Mouse (Mus musculus) liver, embryonic 14.5 days (tissue): ENCODE measurements around the gene Luzp1. TPM values are rescaled to one million over a fixed set of nuclear protein-coding genes. Genes with fewer than 3 reads are reported as not detected.

ENCODE experiments used
- ATAC-seq: fragments of 200-750 bp; cut with Nextera tagmentation; 2 replicates; pipeline ENCODE4 v1.8.0; 2017; ENCODE audit warnings: moderate number of reproducible peaks, mild to moderate bottlenecking, moderate library complexity; ENCODE audit not compliant: insufficient read depth
- DNase-seq, 3 experiments: peaks; one replicate each; pipeline ENCODE4 v3.0.0-alpha.2; 2012 to 2013; ENCODE audit warnings: low read depth in 3 of 3, low spot score in 3 of 3
- H3K27ac ChIP-seq: fragments of 300-500 bp; sonication (generic); 2 replicates; pipeline ENCODE4 v1.5.1; 2014; ENCODE audit warnings: moderate library complexity, mild to moderate bottlenecking, control low read depth, inconsistent platforms
- H3K27me3 ChIP-seq: fragments of 300-500 bp; sonication (generic); 2 replicates; pipeline ENCODE4 v1.6.1; 2014; ENCODE audit warnings: mild to moderate bottlenecking, low read length, moderate library complexity; ENCODE audit not compliant: control insufficient read depth, insufficient read depth
- H3K36me3 ChIP-seq: fragments of 300-500 bp; sonication (generic); replicated peaks from 2 replicates; pipeline ENCODE4 v1.6.1; 2014; ENCODE audit warnings: low read depth; ENCODE audit not compliant: control insufficient read depth, insufficient read depth
- H3K4me1 ChIP-seq, 2 experiments: fragments of 200-500 bp in 1 of 2; fragments of 300-500 bp in 1 of 2; sonication (generic) in 1 of 2; replicated peaks; 2 replicates each; pipeline ENCODE4 v1.6.1; 2012 to 2014; ENCODE audit warnings: antibody characterized with exemption in 1 of 2, inconsistent platforms in 1 of 2, low read length in 1 of 2; ENCODE audit not compliant: control insufficient read depth in 2 of 2, insufficient read depth in 2 of 2
- H3K4me2 ChIP-seq: fragments of 300-500 bp; sonication (generic); 2 replicates; pipeline ENCODE4 v1.6.1; 2014; ENCODE audit warnings: low read depth, mild to moderate bottlenecking, control low read depth, moderate library complexity
- H3K4me3 ChIP-seq, 2 experiments: fragments of 200-500 bp in 1 of 2; fragments of 300-500 bp in 1 of 2; sonication (generic) in 1 of 2; 2 replicates each; pipeline ENCODE4 v1.5.1; 2012 to 2014; ENCODE audit warnings: low read depth in 2 of 2, low read length in 2 of 2, mild to moderate bottlenecking in 2 of 2, control low read depth in 1 of 2, inconsistent platforms in 1 of 2, moderate library complexity in 1 of 2; ENCODE audit not compliant: insufficient read depth in 1 of 2
- H3K9ac ChIP-seq: fragments of 300-500 bp; sonication (generic); replicated peaks from 2 replicates; pipeline ENCODE4 v1.6.1; 2014; ENCODE audit warnings: mild to moderate bottlenecking, control low read depth, moderate library complexity
- H3K9me3 ChIP-seq: fragments of 300-500 bp; sonication (generic); 2 replicates; pipeline ENCODE4 v1.6.1; 2016; ENCODE audit warnings: low read length, mixed read lengths; ENCODE audit not compliant: control insufficient read depth
- CTCF ChIP-seq: IDR thresholded peaks from 2 replicates; pipeline ENCODE4 v1.5.1; 2016; ENCODE audit warnings: antibody characterized with exemption, low read depth, control low read depth
- EP300 ChIP-seq: IDR thresholded peaks from 2 replicates; pipeline ENCODE4 v1.6.1; 2016; ENCODE audit warnings: antibody characterized with exemption, low read depth
- WGBS: fragments of 180-500 bp; shearing (Covaris S2); extraction: QIAGEN DNeasy Blood & Tissue Kit; methylation state at CpG from one replicate; pipeline ENCODE4 v1.1.7; 2014; ENCODE audit not compliant: insufficient replicate concordance; 5-methylcytosine and 5-hydroxymethylcytosine counted together
- polyA plus RNA-seq, 2 experiments: library from polyadenylated mRNA; depleted of rRNA in 1 of 2; stranded (reverse) in 1 of 2; unstranded in 1 of 2; fragments of >200 nt; fragmentation: Nextera tagmentation in 1 of 2; extraction: Ambion mirVana in 1 of 2; gene quantifications; 2 replicates each; pipeline versions ENCODE4 v1.2.1 to v1.2.3; 2012 to 2014

The Luzp1 gene
- polyA plus RNA-seq, 2 experiments = 1.8 to 8.2 TPM

DNA sequence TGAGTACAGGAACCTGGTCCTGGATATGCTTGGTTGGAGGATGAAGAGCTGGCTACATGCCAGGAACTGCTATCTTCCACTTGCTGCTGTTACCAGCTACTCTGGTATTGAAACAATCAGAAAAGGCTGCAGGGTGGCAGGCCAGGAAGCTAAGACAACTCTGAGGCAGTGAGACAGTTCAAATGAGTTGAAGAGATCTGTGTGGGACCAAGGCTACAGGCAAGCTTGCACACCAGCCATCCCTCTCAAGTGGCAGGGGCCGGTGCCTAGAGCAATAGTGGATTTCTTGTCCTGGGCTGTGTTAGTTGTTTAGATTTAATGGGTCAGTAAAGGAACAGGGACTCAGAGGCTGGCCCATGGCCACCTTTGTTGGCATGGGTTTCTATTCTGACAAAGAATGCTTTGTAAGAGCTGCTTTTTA lies 78.8 kb downstream of the Luzp1 start:
- no peak for ATAC-seq
- H3K36me3 ChIP-seq = peaks cover 15% of the 10 kb centered on the region
- 70% methylated on average over 1 of the region's 1 CpGs for WGBS
- H3K4me3 ChIP-seq = no peak overlapping the region
- H3K27me3 ChIP-seq = no peaks in the 10 kb centered on the region
- H3K9me3 ChIP-seq = no peaks in the 10 kb centered on the region
- H3K4me2 ChIP-seq = no peak overlapping the region
- H3K4me1 ChIP-seq = no peaks in the 10 kb centered on the region
- TF ChIP-seq EP300 (no peak), CTCF (no peak)
- DNase-seq = no peak
- H3K27ac ChIP-seq = no peak overlapping the region
- no peak overlapping the region for H3K9ac ChIP-seq

GRCm38 (mm10) chr4:136553108-136553507 lies 83.5 kb downstream of the Luzp1 start:
- no peak overlapping the region for H3K9ac ChIP-seq
- TF ChIP-seq EP300 (no peak), CTCF (no peak)
- H3K27ac ChIP-seq = no peak overlapping the region
- H3K4me2 ChIP-seq = no peak overlapping the region
- ATAC-seq (no peak), DNase-seq (no peak)
- no peaks in the 10 kb centered on the region for H3K27me3 ChIP-seq
- no peaks in the 10 kb centered on the region for H3K9me3 ChIP-seq
- H3K36me3 ChIP-seq = peaks cover 38% of the 10 kb centered on the region
- WGBS = 79% methylated on average over 1 of the region's 1 CpGs
- H3K4me3 ChIP-seq = no peak overlapping the region
- H3K4me1 ChIP-seq = no peaks in the 10 kb centered on the region

- no peak for ATAC-seq
These were observed 88.1 kb downstream of the Luzp1 start for GRCm38 (mm10) chr4:136557638-136558037.

GRCm38 (mm10) chr4:136559690-136560089 lies 90.1 kb downstream of the Luzp1 start:
- Histone ChIP-seq H3K27me3 (no peaks in the 10 kb centered on the region), H3K9me3 (no peaks in the 10 kb centered on the region), H3K4me1 (no peaks in the 10 kb centered on the region), H3K4me3 (no peak overlapping the region), H3K27ac (no peak overlapping the region), H3K4me2 (no peak overlapping the region), H3K36me3 (peaks cover 28% of the 10 kb centered on the region), H3K9ac (no peak overlapping the region)
- ATAC-seq = no peak
- TF ChIP-seq EP300 (no peak), CTCF (no peak)
- no peak for DNase-seq
- WGBS = 87% methylated on average over 2 of the region's 2 CpGs

More at GRCm38 (mm10) chr4:136557638-136558037, 88.1 kb downstream of the Luzp1 start:
- H3K4me1 ChIP-seq = no peaks in the 10 kb centered on the region
- H3K4me2 ChIP-seq = no peak overlapping the region
- H3K9me3 ChIP-seq = no peaks in the 10 kb centered on the region
- peaks cover 42% of the 10 kb centered on the region for H3K36me3 ChIP-seq
- no peak overlapping the region for H3K9ac ChIP-seq
- 74% methylated on average over 2 of the region's 2 CpGs for WGBS
- H3K27me3 ChIP-seq = no peaks in the 10 kb centered on the region
- no peak overlapping the region for H3K27ac ChIP-seq
- DNase-seq = no peak
- TF ChIP-seq CTCF (no peak), EP300 (no peak)
- H3K4me3 ChIP-seq = no peak overlapping the region

- no peaks in the 10 kb centered on the region for H3K9me3 ChIP-seq
- H3K27ac ChIP-seq = no peak overlapping the region
- no peaks in the 10 kb centered on the region for H3K27me3 ChIP-seq
- H3K36me3 ChIP-seq = peaks cover 23% of the 10 kb centered on the region
- H3K4me2 ChIP-seq = no peak overlapping the region
- H3K9ac ChIP-seq = no peak overlapping the region
- 82% methylated on average over 8 of the region's 8 CpGs for WGBS
- TF ChIP-seq CTCF (no peak), EP300 (no peak)
- no peaks in the 10 kb centered on the region for H3K4me1 ChIP-seq
- H3K4me3 ChIP-seq = no peak overlapping the region
- DNase-seq (no peak), ATAC-seq (no peak)
These were observed 90.9 kb downstream of the Luzp1 start for GRCm38 (mm10) chr4:136560270-136560991.
